Mouse (Mus musculus) urinary bladder, adult 18-20 months (tissue): ENCODE results near the gene Rnf220.

ENCODE experiments used
- DNase-seq, 2 experiments: peaks; one replicate each; pipeline ENCODE4 v3.0.0; 2022; ENCODE audit warnings: low spot score in 2 of 2, mixed read lengths in 2 of 2

Rnf220 gene

GRCm38 (mm10) chr4:117302027-117302806, 194.6 kb downstream of the Rnf220 start:
- DNase-seq = no peak

DNA sequence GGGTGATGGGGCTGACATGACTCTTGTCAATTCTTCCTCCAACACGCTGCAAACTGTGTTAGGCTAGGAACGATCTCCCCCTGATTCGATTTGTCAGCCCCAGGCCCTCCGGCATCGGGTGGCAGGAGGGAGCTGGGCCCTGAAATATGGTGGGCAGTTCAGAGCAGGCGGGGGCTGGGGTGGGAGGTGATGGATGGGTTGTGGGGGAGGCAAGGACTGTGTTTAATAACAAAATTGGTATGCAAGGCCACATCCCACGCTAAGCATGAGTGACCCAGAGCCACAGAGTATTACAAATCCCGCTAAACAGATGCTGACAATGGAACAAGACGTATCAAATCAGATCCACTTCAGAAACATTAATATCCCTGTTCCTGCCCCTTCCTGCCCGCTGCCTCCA, 196.9 kb downstream of the Rnf220 start:
- no peak for DNase-seq

GRCm38 (mm10) chr4:117297819-117298218, 199.0 kb downstream of the Rnf220 start:
- no peak for DNase-seq

DNA sequence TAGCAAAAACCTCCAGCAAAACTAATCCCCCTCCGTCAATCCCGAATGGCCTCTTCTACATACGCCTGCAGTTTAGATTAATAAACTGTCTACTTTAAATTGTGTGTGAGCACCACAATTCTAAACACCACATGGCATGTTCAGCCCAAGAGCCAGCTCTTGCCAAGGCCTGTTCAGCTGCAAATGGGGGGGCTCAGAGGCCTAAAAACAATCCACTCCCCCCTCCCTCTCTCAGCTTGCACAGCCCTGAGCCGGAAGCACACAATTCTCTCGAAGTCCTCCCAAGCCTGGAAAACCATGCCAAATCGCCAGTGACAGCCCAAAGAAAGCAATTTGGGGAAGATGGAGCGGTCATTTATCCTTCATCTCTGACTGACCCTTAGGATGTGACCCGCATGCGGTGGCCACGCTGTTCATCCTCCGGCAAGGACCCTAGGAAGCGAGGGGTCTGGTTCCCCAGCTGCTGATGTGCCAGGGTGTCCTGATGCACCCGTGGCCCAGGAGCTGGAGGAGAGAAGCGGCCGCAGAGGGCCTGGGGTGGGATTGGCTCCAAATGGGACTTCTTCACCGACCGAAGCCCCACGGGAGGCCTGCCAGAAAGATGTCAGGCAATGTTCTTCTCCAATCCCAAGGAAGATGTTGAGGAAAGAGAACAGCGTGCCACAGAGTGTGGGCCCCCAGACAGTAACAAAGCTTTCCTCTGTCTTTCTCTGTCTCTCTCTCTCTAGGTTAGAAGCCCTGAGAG, 199.8 kb downstream of the Rnf220 start:
- no peak for DNase-seq

DNA sequence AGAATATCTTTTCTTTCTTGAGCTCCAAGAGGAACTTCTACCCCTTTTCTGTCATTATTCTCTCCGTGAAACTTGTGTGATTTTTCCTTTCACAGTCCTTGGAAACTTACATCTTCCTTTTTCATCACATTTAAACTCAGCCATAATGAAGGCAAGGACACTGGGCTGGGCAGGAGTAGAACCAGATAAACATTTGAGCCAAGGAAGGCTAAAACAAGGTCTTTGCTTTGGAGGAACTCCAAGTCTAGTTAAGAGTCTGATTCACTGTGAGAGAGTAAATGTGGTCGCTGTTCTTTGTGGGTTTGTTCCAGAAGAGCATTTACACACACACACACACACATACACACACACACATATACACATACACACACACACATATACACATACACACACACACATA, 205.2 kb downstream of the Rnf220 start:
- no peak for DNase-seq

GRCm38 (mm10) chr4:117288927-117289801, 207.7 kb downstream of the Rnf220 start:
- peak; percentile 64 to 73 for DNase-seq

DNA sequence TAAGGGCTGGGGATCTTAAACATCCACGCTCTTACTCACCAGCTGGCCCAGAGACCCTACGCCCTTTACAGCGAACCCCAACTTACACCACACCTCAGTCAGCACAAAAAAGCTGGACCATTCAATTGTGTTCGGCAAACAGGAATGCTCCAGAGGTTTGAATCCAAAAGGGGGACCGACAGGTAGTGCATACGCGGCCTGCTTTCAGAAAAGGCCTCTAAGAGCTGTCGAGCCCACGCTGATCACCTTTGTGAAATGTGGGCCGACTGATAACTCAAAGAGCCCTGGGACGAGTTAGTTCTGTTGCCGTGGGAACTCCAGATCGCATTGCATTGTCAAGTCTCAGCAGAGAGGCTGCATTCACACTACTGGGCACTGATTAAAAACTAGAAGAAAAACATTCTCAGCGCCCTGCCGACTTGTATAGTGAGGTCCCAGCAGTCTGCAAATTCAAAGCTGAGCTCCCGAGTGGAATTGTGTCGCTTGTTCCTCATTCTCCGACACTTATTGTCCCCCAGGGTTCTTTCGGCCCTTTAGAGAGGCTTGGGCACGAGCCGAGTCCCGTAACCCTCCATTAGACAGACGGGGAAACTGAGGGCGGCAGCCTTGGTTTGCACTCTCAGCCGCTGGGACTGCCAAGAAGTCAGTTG, 208.4 kb downstream of the Rnf220 start:
- DNase-seq = no peak

DNA sequence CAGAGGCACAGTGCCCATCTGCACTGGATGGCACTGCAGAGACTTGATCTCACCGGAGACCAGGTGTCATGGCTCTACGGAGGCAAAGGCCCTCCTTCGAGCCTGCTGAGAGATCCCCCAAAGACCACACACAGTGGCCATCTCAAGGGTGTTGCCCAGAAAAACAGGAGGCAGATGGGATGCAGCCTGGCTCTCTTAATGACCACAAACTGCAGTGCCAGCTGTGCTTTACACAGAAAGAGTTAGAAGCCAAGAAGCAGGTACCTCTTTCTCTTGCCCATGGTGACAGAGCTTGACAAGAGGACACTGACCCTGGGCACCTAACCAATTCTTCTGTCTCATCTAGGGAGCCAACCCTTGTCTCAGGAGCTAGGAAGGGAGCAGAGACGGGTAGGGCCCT, 212.5 kb downstream of the Rnf220 start:
- DNase-seq = no peak

GRCm38 (mm10) chr4:117283271-117284191, 213.3 kb downstream of the Rnf220 start:
- DNase-seq = no peak

GRCm38 (mm10) chr4:117281090-117281845, 215.6 kb downstream of the Rnf220 start:
- no peak for DNase-seq

GRCm38 (mm10) chr4:117280397-117280930, 216.4 kb downstream of the Rnf220 start:
- DNase-seq = no peak

- no peak for DNase-seq
Observed at GRCm38 (mm10) chr4:117279253-117279642, 217.6 kb downstream of the Rnf220 start.

GRCm38 (mm10) chr4:117278381-117279252, 218.2 kb downstream of the Rnf220 start:
- DNase-seq = no peak

DNA sequence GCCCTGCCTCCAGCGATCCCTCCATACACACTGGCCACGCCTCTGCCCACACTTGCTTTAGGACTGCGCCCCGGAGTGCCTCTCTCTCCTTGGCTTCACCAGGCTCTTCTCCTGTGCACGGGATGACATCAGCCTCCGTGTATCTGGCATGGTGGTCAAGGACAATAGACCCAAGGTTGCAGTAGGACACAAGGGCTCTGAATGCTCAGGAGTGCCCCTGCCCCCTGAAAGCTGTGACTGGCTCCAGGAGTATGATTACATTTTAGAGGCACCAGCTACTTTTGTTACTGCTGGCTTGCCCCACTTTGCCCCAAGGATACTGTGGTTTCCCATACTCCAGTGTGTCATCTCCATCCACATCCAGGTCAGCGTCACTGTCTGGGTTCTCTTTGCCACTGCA, 219.2 kb downstream of the Rnf220 start:
- no peak for DNase-seq

DNA sequence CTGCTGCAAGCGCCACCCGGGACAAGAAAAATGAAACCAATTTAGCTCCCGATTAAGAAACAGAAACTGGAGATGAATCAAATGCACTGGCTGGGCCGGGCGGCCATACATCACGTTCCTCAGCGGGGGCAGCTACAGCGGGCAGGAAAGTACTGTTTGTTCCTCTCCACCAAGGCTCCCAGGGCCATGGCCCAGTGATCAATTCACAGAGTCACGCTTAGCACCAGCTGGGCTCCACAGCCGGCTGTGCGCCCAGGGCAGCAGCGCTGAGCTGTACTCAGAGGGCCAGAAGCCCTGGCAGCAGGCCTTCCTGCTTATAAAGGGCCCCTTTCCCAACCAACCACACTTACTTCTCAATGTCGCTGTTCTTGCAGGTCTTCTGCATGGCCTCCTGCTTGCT, 219.8 kb downstream of the Rnf220 start:
- DNase-seq = no peak

DNA sequence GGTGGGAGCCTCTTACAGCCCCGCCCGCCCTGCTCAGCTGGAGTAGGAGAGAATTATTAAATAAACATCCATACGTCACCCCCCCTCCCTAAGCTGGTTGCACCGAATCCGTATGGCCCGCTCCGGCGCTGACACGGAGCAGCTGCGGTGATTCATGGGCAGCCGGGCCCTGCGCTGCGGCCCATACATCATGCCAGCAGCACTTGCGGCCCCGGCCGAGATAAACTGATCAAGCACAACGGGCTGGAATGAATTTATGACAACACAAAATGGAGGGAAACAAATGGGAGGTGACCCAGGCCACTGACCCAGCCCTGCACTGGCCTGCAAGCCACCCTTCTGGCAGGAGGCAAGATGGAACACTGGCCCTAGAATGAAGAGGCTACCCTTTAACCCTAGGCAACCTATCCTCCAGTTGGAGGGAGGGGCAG, 220.6 kb downstream of the Rnf220 start:
- no peak for DNase-seq

- DNase-seq = no peak
Observed at GRCm38 (mm10) chr4:117274720-117275119, 222.1 kb downstream of the Rnf220 start.

DNA sequence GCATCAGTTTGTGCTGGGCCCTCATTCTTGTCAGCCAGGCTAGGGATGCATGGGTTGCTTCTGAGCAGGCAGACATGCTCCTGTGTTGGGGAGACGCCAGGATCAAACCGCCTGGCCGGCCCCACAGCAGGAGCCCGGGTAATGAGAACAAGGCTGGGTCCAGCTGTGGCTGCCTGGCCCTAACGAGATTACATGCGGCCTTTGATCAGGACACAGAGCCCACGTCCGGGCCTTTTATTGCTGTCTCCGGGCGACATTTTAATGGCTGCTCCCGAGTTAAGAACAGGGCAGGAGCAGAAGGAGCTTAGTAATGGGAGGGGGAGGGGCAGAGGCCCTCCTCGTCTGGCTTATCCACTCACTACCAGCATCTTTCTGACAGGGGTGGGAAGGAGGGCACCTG, 224.4 kb downstream of the Rnf220 start:
- no peak for DNase-seq

GRCm38 (mm10) chr4:117270278-117270677, 226.6 kb downstream of the Rnf220 start:
- DNase-seq = peak in 1 of 2 experiments; percentile 70
